Mouse (Mus musculus) liver, adult 2 months (tissue): Measurements from ENCODE around the gene Fate1.

ENCODE experiments used
- CTCF ChIP-seq: fragments of 200-500 bp; IDR thresholded peaks from 2 replicates; pipeline ENCODE4 v1.5.1; 2011; ENCODE audit warnings: low read depth, low read length, control low read depth
- POLR2A ChIP-seq: fragments of 200-500 bp; IDR thresholded peaks from 2 replicates; pipeline ENCODE4 v1.6.1; 2011; ENCODE audit warnings: low read length, control low read depth; ENCODE audit not compliant: insufficient read depth; ENCODE audit errors: extremely low read depth

DNA sequence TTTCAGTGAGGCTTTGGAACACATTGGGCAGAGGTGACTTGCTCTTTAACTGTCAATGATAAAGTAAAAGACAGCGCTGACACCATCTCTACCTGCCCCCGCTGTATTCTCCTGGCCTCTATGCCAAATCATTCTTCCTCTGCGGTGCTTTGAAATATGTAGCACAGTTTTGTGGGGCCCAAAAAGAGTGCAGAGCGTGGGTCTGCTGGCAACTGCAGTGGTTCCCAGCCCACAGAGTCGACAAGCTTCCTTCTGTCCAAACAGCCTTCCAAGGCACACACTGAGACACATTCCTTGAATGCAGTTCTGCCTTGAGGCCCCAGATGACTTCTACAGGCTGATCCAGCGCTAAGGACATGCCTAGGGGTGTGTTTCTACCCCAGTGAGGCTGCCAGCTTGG is 4.0 kb upstream of the Fate1 start:
- no peak for TF ChIP-seq CTCF
- TF ChIP-seq POLR2A = no peak
